Mouse (Mus musculus) MEL (cell line): ENCODE measurements around the gene Twist1. TPM values are rescaled to one million over a fixed set of nuclear protein-coding genes. Genes with fewer than 3 reads are reported as not detected.

Experiments
- DNase-seq: peaks from one replicate; pipeline ENCODE4 v3.0.0; 2011; ENCODE audit warnings: low read depth, low spot score
- H3K27ac ChIP-seq: 2 replicates; pipeline ENCODE4 v1.5.1; 2012; ENCODE audit warnings: low read depth, mild to moderate bottlenecking, control low read depth, low read length, moderate library complexity; ENCODE audit not compliant: control insufficient read depth
- H3K27me3 ChIP-seq, 2 experiments: fragments of 150-350 bp in 1 of 2; sonication (generic) in 1 of 2; 2 replicates each; pipeline ENCODE4 v1.6.1; 2012; ENCODE audit warnings: low read length in 2 of 2, mild to moderate bottlenecking in 2 of 2, improper control_type of control experiment in 1 of 2, moderate library complexity in 1 of 2; ENCODE audit not compliant: insufficient read depth in 2 of 2, control insufficient read depth in 1 of 2
- H3K36me3 ChIP-seq, 2 experiments: 2 replicates each; pipeline ENCODE4 v1.6.1; 2012 to 2014; ENCODE audit warnings: low read length in 2 of 2, improper control_type of control experiment in 1 of 2, inconsistent platforms in 1 of 2, mild to moderate bottlenecking in 1 of 2; ENCODE audit not compliant: insufficient read depth in 2 of 2, control insufficient read depth in 1 of 2
- H3K4me1 ChIP-seq, 2 experiments: fragments of 150-350 bp in 1 of 2; sonication (generic) in 1 of 2; 2 replicates each; pipeline ENCODE4 v1.6.1; 2012; ENCODE audit warnings: low read length in 2 of 2, improper control_type of control experiment in 1 of 2, mild to moderate bottlenecking in 1 of 2; ENCODE audit not compliant: insufficient read depth in 2 of 2, control insufficient read depth in 1 of 2
- H3K4me3 ChIP-seq, 2 experiments: fragments of 150-350 bp in 1 of 2; sonication (generic) in 1 of 2; 2 replicates each; pipeline ENCODE4 v1.5.1; 2012; ENCODE audit warnings: low read depth in 2 of 2, low read length in 2 of 2, mild to moderate bottlenecking in 2 of 2, moderate library complexity in 2 of 2, control low read depth in 1 of 2, improper control_type of control experiment in 1 of 2; ENCODE audit not compliant: control insufficient read depth in 1 of 2, insufficient read depth in 1 of 2
- H3K79me2 ChIP-seq: 2 replicates; pipeline ENCODE4 v1.6.1; 2012; ENCODE audit warnings: mild to moderate bottlenecking, low read length, moderate library complexity; ENCODE audit not compliant: control insufficient read depth, poor library complexity, insufficient read depth
- H3K9ac ChIP-seq: 2 replicates; pipeline ENCODE4 v1.6.1; 2012; ENCODE audit warnings: low read depth, mild to moderate bottlenecking, control low read depth, low read length, moderate library complexity; ENCODE audit not compliant: control insufficient read depth, poor library complexity, severe bottlenecking
- H3K9me3 ChIP-seq: fragments of 150-350 bp; sonication (generic); replicated peaks from 2 replicates; pipeline ENCODE4 v1.6.1; 2012; ENCODE audit warnings: mild to moderate bottlenecking, low read length, improper control_type of control experiment, moderate library complexity; ENCODE audit not compliant: insufficient read depth
- CHD1 ChIP-seq: IDR thresholded peaks from 2 replicates; pipeline ENCODE4 v1.6.1; 2012; ENCODE audit warnings: low read depth, mild to moderate bottlenecking, inconsistent platforms, low read length, improper control_type of control experiment
- CHD2 ChIP-seq: IDR thresholded peaks from 2 replicates; pipeline ENCODE4 v1.6.1; 2011; ENCODE audit warnings: low read length, improper control_type of control experiment
- CTCF ChIP-seq, 3 experiments: IDR thresholded peaks in 2 of 3; conservative IDR thresholded peaks in 1 of 3; 2 replicates each; pipeline ENCODE4 v1.5.1; 2011 to 2012; ENCODE audit warnings: low read length in 3 of 3, low read depth in 2 of 3, mild to moderate bottlenecking in 2 of 3, improper control_type of control experiment in 1 of 3, inconsistent platforms in 1 of 3, mixed read lengths in 1 of 3, moderate library complexity in 1 of 3; ENCODE audit not compliant: control insufficient read depth in 1 of 3, insufficient read depth in 1 of 3, poor library complexity in 1 of 3, severe bottlenecking in 1 of 3
- EP300 ChIP-seq, 2 experiments: IDR thresholded peaks; 2 replicates each; pipeline ENCODE4 v1.6.1; 2011; ENCODE audit warnings: improper control_type of control experiment in 2 of 2, low read length in 2 of 2, low read depth in 1 of 2, mild to moderate bottlenecking in 1 of 2
- GABPA ChIP-seq: IDR thresholded peaks from 2 replicates; pipeline ENCODE4 v1.6.1; 2012; ENCODE audit warnings: low read depth, mild to moderate bottlenecking, inconsistent platforms, low read length, improper control_type of control experiment, moderate library complexity
- HCFC1 ChIP-seq: IDR thresholded peaks from 2 replicates; pipeline ENCODE4 v1.6.1; 2012; ENCODE audit warnings: low read depth, mild to moderate bottlenecking, inconsistent platforms, low read length, improper control_type of control experiment, moderate library complexity
- JUND ChIP-seq: IDR thresholded peaks from 2 replicates; pipeline ENCODE4 v1.6.1; 2011; ENCODE audit warnings: low read depth, mild to moderate bottlenecking, improper control_type of control experiment, low read length
- MAX ChIP-seq: IDR thresholded peaks from 2 replicates; pipeline ENCODE4 v1.6.1; 2011; ENCODE audit warnings: low read length, improper control_type of control experiment
- MAZ ChIP-seq: IDR thresholded peaks from 2 replicates; pipeline ENCODE4 v1.6.1; 2012; ENCODE audit warnings: low read depth, mild to moderate bottlenecking, inconsistent platforms, low read length, improper control_type of control experiment
- MEF2A ChIP-seq: IDR thresholded peaks from 2 replicates; pipeline ENCODE4 v1.6.1; 2014; ENCODE audit warnings: low read depth, mild to moderate bottlenecking, inconsistent platforms, low read length, improper control_type of control experiment; ENCODE audit not compliant: poor library complexity, insufficient replicate concordance, severe bottlenecking; ENCODE audit errors: extremely low read depth
- MXI1 ChIP-seq: IDR thresholded peaks from 2 replicates; pipeline ENCODE4 v1.6.1; 2011; ENCODE audit warnings: mild to moderate bottlenecking, low read depth, low read length, improper control_type of control experiment
- MYB ChIP-seq: IDR thresholded peaks from 2 replicates; pipeline ENCODE4 v1.6.1; 2011; ENCODE audit warnings: mild to moderate bottlenecking, low read depth, low read length, improper control_type of control experiment
- POLR2A ChIP-seq, 2 experiments: IDR thresholded peaks; 2 replicates each; pipeline ENCODE4 v1.6.1; 2011 to 2012; ENCODE audit warnings: low read length in 2 of 2, mild to moderate bottlenecking in 2 of 2, control low read depth in 1 of 2, improper control_type of control experiment in 1 of 2, low read depth in 1 of 2, moderate library complexity in 1 of 2; ENCODE audit not compliant: control insufficient read depth in 1 of 2, insufficient read depth in 1 of 2, poor library complexity in 1 of 2
- POLR2AphosphoS5 ChIP-seq: IDR thresholded peaks from 2 replicates; pipeline ENCODE4 v1.6.1; 2012; ENCODE audit warnings: low read depth, borderline replicate concordance, mild to moderate bottlenecking, inconsistent platforms, low read length, moderate library complexity, mixed read lengths
- RAD21 ChIP-seq: IDR thresholded peaks from 2 replicates; pipeline ENCODE4 v1.6.1; 2011; ENCODE audit warnings: mild to moderate bottlenecking, low read depth, low read length, improper control_type of control experiment
- RCOR1 ChIP-seq: IDR thresholded peaks from 2 replicates; pipeline ENCODE4 v1.6.1; 2012; ENCODE audit warnings: low read depth, mild to moderate bottlenecking, inconsistent platforms, low read length, improper control_type of control experiment
- TAL1 ChIP-seq: IDR thresholded peaks from 2 replicates; pipeline ENCODE4 v1.6.1; 2012; ENCODE audit warnings: mild to moderate bottlenecking, inconsistent platforms, low read length, moderate library complexity, mixed read lengths
- UBTF ChIP-seq: IDR thresholded peaks from 2 replicates; pipeline ENCODE4 v1.6.1; 2012; ENCODE audit warnings: low read depth, mild to moderate bottlenecking, inconsistent platforms, low read length, improper control_type of control experiment, moderate library complexity, borderline replicate concordance; ENCODE audit not compliant: insufficient read depth
- USF1 ChIP-seq: IDR thresholded peaks from 2 replicates; pipeline ENCODE4 v1.6.1; 2014; ENCODE audit warnings: low read depth, mild to moderate bottlenecking, inconsistent platforms, low read length, improper control_type of control experiment, moderate library complexity
- USF2 ChIP-seq, 2 experiments: IDR thresholded peaks; 2 replicates each; pipeline ENCODE4 v1.6.1; 2011 to 2012; ENCODE audit warnings: improper control_type of control experiment in 2 of 2, low read length in 2 of 2, borderline replicate concordance in 1 of 2, inconsistent platforms in 1 of 2, low read depth in 1 of 2, mild to moderate bottlenecking in 1 of 2; ENCODE audit not compliant: insufficient read depth in 1 of 2
- ZMIZ1 ChIP-seq: IDR thresholded peaks from 2 replicates; pipeline ENCODE4 v1.6.1; 2012; ENCODE audit warnings: low read depth, mild to moderate bottlenecking, inconsistent platforms, low read length, improper control_type of control experiment, moderate library complexity
- polyA plus RNA-seq, 2 experiments: library from polyadenylated mRNA; stranded (reverse) in 1 of 2; unstranded in 1 of 2; fragments of >175 nt in 1 of 2; fragments of >200 nt in 1 of 2; gene quantifications; 2 replicates each; pipeline versions ENCODE4 v1.2.1 to v1.2.4; 2012; ENCODE audit warnings: low replicate concordance in 2 of 2, low read depth in 1 of 2; ENCODE audit not compliant: insufficient read length in 2 of 2, insufficient read depth in 1 of 2, missing spikeins in 1 of 2
- total RNA-seq: library from RNA; depleted of rRNA; stranded (reverse); fragments of 300-350 nt; gene quantifications from 2 replicates; pipeline ENCODE4 v1.2.3, GENCODE M21; 2012

The Twist1 gene
- total and polyA plus RNA-seq, 3 experiments, result not detected

DNA sequence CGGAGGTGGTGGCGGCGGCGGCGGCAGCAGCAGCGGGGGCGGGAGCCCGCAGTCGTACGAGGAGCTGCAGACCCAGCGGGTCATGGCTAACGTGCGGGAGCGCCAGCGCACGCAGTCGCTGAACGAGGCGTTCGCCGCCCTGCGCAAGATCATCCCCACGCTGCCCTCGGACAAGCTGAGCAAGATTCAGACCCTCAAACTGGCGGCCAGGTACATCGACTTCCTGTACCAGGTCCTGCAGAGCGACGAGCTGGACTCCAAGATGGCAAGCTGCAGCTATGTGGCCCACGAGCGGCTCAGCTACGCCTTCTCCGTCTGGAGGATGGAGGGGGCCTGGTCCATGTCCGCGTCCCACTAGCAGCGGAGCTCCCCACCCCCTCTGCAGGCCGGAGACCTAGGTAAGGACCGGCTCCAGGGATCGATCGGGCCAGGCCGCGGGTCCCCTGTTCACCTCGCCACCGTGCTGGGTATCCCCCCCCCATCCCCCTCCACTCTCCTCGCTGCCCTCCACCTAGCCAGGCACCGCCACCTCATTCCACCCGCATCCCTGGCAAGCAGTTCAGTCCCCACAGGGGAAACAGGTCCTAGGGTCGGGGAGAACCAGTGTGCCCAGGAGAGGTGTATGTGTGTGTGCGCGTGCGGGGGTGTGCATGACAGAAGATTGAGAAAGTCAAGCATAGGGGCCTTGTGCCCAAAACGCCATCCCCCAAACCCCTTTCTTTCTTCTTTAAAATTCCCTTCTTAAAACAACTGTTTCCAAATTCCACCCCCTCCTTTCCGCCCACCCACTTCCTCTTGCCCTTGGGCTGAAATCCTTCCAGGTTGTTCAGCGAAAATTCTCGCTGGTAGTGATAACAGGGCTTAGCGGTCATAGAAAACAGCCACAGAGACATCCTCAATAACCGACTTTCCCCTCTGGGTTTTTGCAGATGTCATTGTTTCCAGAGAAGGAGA is 1.0 kb downstream of the Twist1 start:
- no peak overlapping the region for H3K27ac ChIP-seq
- no peaks in the 10 kb centered on the region for H3K9me3 ChIP-seq
- no peaks in the 10 kb centered on the region for H3K27me3 ChIP-seq
- H3K9ac ChIP-seq, result no peak overlapping the region
- H3K4me1 ChIP-seq, result no peaks in the 10 kb centered on the region
- no peak for TF ChIP-seq CHD2
- TF ChIP-seq CHD1, result no peak
- no peak for TF ChIP-seq ZMIZ1
- TF ChIP-seq JUND, result no peak
- no peak for TF ChIP-seq MAX
- no peak for TF ChIP-seq MYB
- H3K4me3 ChIP-seq, result no peak overlapping the region
- H3K79me2 ChIP-seq, result no peaks in the 10 kb centered on the region
- no peak for DNase-seq
- H3K36me3 ChIP-seq, result no peaks in the 10 kb centered on the region

DNA sequence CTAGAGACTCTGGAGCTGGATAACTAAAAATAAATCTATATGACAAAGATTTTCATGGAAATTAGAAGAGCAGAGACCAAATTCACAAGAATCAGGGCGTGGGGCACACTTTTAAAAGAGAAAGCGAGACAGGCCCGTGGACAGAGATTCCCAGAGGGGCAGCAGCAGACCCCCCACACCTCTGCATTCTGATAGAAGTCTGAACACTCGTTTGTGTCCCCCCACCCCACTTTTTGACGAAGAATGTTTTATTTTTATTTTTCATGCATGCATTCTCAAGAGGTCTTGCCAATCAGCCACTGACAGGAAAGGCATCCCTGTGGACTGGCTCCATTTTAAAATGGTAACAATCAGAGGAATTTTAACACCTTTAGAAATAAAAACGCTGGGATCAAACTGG is 1.7 kb downstream of the Twist1 start:
- Histone ChIP-seq H3K4me3 (no peak overlapping the region), H3K27ac (no peak overlapping the region), H3K9me3 (no peaks in the 10 kb centered on the region), H3K79me2 (no peaks in the 10 kb centered on the region), H3K9ac (no peak overlapping the region), H3K36me3 (no peaks in the 10 kb centered on the region), H3K27me3 (no peaks in the 10 kb centered on the region), H3K4me1 (no peaks in the 10 kb centered on the region)
- TF ChIP-seq EP300 (IDR thresholded peaks at IDR 0.05; ENCODE audit: low read depth in 1 of 2, low read length in 2 of 2), result no peak
- TF ChIP-seq TAL1, result no peak
- no peak for TF ChIP-seq GABPA
- TF ChIP-seq POLR2AphosphoS5, result no peak
- no peak for TF ChIP-seq RCOR1
- TF ChIP-seq USF2 (IDR thresholded peaks at IDR 0.05; ENCODE audit: borderline replicate concordance in 1 of 2, insufficient read depth in 1 of 2, low read depth in 1 of 2, low read length in 2 of 2), result no peak
- no peak for TF ChIP-seq HCFC1
- TF ChIP-seq UBTF, result no peak
- no peak for TF ChIP-seq MXI1
- no peak for TF ChIP-seq CTCF (IDR thresholded peaks at IDR 0.05 in 2 of 3, conservative IDR thresholded peaks at IDR 0.05 in 1 of 3; ENCODE audit: control insufficient read depth in 1 of 3, insufficient read depth in 1 of 3, low read depth in 2 of 3, low read length in 3 of 3, poor library complexity in 1 of 3, severe bottlenecking in 1 of 3)
- no peak for TF ChIP-seq USF1
- no peak for TF ChIP-seq MEF2A
- no peak for TF ChIP-seq RAD21
- no peak for TF ChIP-seq POLR2A (IDR thresholded peaks at IDR 0.05; ENCODE audit: control insufficient read depth in 1 of 2, insufficient read depth in 1 of 2, low read depth in 1 of 2, low read length in 2 of 2, poor library complexity in 1 of 2)
- no peak for TF ChIP-seq MAZ
- no peak for TF ChIP-seq MYB
- no peak for DNase-seq
